Mouse (Mus musculus) MEL (cell line): Measurements from ENCODE around the gene Rabggta.

Source experiments
- E2F4 ChIP-seq: IDR thresholded peaks from 2 replicates; pipeline ENCODE4 v1.6.1; 2011; ENCODE audit warnings: low read depth, low read length, improper control_type of control experiment, borderline replicate concordance
- EP300 ChIP-seq, 2 experiments: IDR thresholded peaks; 2 replicates each; pipeline ENCODE4 v1.6.1; 2011; ENCODE audit warnings: improper control_type of control experiment in 2 of 2, low read length in 2 of 2, low read depth in 1 of 2, mild to moderate bottlenecking in 1 of 2

DNA sequence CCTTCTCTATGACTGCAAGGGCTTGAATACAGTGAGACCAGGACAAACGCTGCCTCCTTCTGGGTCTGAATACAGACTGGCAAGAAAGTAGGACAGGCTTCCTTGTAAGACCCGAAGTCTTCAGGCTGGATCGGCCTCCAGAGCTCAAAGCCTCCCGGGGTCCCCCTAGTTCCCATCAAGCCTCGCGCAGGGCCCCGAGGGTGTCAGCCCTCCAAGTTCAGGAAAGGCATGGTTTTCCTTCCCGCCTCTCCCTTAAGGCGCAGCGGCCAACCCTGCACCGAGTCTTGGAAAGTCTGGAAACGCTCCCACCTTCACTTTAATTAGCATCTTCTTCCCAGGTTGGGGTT lies 50.6 kb downstream of the Rabggta start:
- TF ChIP-seq E2F4 (no peak), EP300 (IDR thresholded peaks at IDR 0.05; ENCODE audit: low read depth in 1 of 2, low read length in 2 of 2) (no peak)
